Mouse (Mus musculus) heart, postnatal 10 days (tissue): ENCODE measurements at regions not wholly inside any gene's neighbourhood (a gene's known extent, or its start where the extent isn't known, plus 50 kb on each side); places are given as distances from the start of the nearest gene placed in this dataset.

ENCODE experiments used
- DNase-seq, 2 experiments: peaks; one replicate each; pipeline ENCODE4 v3.0.0; 2021
- intact Hi-C: fragments of 180-260 bp; cut with DNase I; formaldehyde crosslinking; loops from one replicate; pipeline ENCODE4 v1.15.1; 2025

DNA sequence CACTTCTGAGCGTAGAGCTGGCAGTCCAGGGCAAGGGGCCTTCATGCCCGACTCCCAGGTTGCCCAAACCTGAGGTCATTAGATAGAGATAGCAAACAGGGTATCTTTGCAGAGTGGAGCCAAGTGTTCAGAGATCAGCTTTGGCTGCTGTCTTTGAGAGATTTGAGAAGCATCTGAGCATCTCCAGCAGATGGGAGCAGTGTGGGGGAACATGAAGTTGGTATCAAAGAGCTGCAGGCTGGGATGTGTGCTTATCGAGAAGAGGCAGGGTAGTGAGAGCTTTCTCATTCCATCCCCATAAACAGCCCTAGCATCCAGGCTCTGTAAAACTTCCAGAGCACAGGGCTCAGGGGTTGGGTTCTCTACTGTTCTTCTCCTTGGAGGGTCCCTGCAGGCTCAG lies 52.9 kb upstream of the Ampd3 start:
- no peak for DNase-seq
- intact Hi-C loops = loop anchor here (10.0 kb wide), 1 partner anchor 170 kb away; no protein-coding TSS in a partner anchor

DNA sequence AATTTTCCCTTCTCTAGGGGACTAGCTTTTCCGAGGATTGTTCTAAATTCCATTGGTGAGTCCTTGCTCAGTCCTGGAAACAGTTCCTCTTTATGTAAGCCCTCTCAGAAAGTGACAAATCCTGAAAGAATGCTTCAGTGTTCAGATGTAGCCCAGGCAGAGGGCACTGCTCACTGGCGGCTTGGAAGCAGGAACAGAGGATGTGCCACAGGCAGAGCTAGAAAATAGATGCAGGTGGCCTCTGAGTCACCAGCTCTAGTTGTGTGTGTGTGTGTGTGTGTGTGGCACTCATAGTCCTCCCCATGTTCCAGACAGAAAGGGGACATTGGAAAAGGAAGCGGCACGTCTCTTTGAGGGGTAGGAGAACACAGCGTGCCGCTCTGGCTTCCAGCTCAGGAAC lies 52.5 kb upstream of the Ampd3 start:
- intact Hi-C loops = loop anchor here (10.0 kb wide), 1 partner anchor 171 kb away; no protein-coding TSS in a partner anchor
- DNase-seq = no peak

DNA sequence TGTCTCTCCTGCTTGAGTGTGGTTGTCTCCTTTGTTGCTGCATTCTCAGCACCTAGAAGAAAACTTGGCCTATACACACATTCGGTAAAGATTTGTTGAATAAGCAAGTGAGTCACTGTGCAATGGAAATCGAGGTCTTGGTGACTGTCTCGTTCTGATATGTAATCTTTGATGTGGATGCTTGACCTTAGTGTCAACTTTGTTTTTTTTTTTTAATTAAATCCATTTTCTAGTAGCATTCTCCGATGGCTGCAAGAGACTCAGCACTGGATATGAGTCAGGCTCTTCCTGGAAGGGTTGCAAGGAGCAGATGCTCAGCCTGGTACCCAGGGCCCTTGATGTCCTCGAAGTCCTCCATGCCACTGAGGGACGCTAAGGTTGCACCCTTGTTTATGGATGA lies 50.9 kb upstream of the Ampd3 start:
- no peak for DNase-seq

More for the DNA sequence above, 50.9 kb upstream of the Ampd3 start:
- intact Hi-C loops = loop anchor here (10.0 kb wide), 1 partner anchor 172 kb away; no protein-coding TSS in a partner anchor
